Mouse (Mus musculus): ENCODE data around the gene Terf2ip.

DNA sequence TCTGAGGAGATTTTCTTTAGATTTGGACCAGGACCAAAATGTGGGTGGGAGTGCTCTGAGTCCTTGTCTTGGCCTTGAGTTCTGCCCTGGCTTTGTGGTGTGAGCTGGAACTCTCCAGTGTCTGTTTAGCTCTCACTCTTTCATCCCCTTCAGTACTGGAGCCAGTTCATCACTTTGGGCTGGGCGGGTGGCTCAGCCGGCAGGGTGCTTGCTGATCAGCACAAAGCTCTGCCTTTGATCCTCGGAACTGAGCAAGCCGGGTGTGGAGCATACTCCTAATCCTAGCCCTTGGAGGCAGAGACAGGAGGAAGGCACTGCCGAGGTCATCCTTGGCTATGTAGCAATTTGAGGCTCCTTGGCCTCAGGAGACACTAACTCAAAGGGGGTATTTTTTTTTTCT is 42.2 kb upstream of the Terf2ip start:
- TF ChIP-seq CTCF (conservative IDR thresholded peaks at IDR 0.05; ENCODE audit: insufficient read depth, insufficient read length, low read depth, low read length) (no peak), POLR2A (IDR thresholded peaks at IDR 0.05; ENCODE audit: low read depth, low read length) (no peak)
